Mouse (Mus musculus) limb, embryonic 10.5 days (tissue): ENCODE results near the gene Pla2g4f. TPM values are rescaled to one million over a fixed set of nuclear protein-coding genes. Genes with fewer than 3 reads are reported as not detected.

Experiments used
- DNase-seq: peaks from one replicate; pipeline ENCODE4 v3.0.0-alpha.2; 2017; ENCODE audit warnings: low spot score
- H3K27ac ChIP-seq: fragments of 300-500 bp; sonication (generic); 2 replicates; pipeline ENCODE4 v1.5.1; 2016; ENCODE audit warnings: mild to moderate bottlenecking
- H3K27me3 ChIP-seq: fragments of 300-500 bp; sonication (generic); 2 replicates; pipeline ENCODE4 v1.6.1; 2016; ENCODE audit warnings: low read depth, mild to moderate bottlenecking; ENCODE audit not compliant: poor library complexity, severe bottlenecking
- H3K36me3 ChIP-seq: fragments of 300-500 bp; sonication (generic); 2 replicates; pipeline ENCODE4 v1.6.1; 2016; ENCODE audit warnings: mild to moderate bottlenecking, moderate library complexity
- H3K4me1 ChIP-seq: fragments of 300-500 bp; sonication (generic); 2 replicates; pipeline ENCODE4 v1.6.1; 2016
- H3K4me3 ChIP-seq: fragments of 300-500 bp; sonication (generic); 2 replicates; pipeline ENCODE4 v1.5.1; 2016; ENCODE audit warnings: mild to moderate bottlenecking, moderate library complexity
- H3K9me3 ChIP-seq: fragments of 300-500 bp; sonication (generic); replicated peaks from 2 replicates; pipeline ENCODE4 v1.6.1; 2016; ENCODE audit warnings: mild to moderate bottlenecking
- WGBS: fragments of 180-500 bp; shearing (Covaris S2); methylation state at CpG from one replicate; pipeline ENCODE4 v1.1.7; 2016; 5-methylcytosine and 5-hydroxymethylcytosine counted together
- polyA plus RNA-seq: library from polyadenylated mRNA; unstranded; fragments of >200 nt; fragmentation: Nextera tagmentation; extraction: Ambion mirVana; gene quantifications from 2 replicates; pipeline ENCODE4 v1.2.1, GENCODE M21; 2016

Gene Pla2g4f
- not detected in 2 replicates for polyA plus RNA-seq

DNA sequence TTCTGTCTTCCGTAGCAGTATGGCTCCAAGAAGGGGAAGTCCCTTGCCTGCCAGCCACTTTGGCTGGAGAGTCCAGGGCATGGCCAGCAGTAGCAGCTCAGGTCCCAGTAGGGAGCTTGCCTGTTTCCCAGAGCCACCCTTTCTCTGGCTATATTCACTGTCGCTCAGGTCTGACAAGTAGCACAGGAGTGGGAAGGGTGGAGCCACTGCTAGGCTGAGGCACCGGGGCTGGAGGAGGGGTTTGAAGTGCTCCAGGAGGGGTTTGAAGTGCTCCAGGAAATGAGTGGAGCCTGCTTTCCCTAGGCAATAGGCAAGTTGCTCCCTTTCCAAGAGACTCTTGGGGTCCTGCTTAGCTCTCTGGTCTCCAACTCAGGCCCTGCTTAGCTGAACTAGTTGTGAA lies at the start of gene Pla2g4f:
TSS of gene Pla2g4f (minus strand) at position 190 of the 400 bp plus-strand sequence.
- Histone ChIP-seq H3K4me1 (no peaks in the 10 kb centered on the region), H3K4me3 (no peak within 1 kb of the TSS), H3K27me3 (no peaks in the 10 kb centered on the region), H3K36me3 (peaks cover 32% of the 10 kb centered on the region), H3K27ac (no peak within 1 kb of the TSS), H3K9me3 (no peaks in the 10 kb centered on the region)
- 39% methylated on average over 3 of the region's 3 CpGs for WGBS
- DNase-seq, result no peak

GRCm38 (mm10) chr2:120360425-120360824 lies 46.5 kb upstream of the Pla2g4f start:
- Histone ChIP-seq H3K4me1 (no peaks in the 10 kb centered on the region), H3K36me3 (peaks cover 81% of the 10 kb centered on the region)

GRCm38 (mm10) chr2:120352682-120353646 lies 39.0 kb upstream of the Pla2g4f start, which contains the start of gene Vps39:
TSS of gene Vps39 (minus strand) at chr2:120353137.
- no peaks in the 10 kb centered on the region for H3K27me3 ChIP-seq
- 12% methylated on average over 44 of the region's 44 CpGs for WGBS
- no peaks in the 10 kb centered on the region for H3K9me3 ChIP-seq
- peak within 1 kb of the TSS; percentile 85 for H3K27ac ChIP-seq
- H3K4me3 ChIP-seq, result peak within 1 kb of the TSS; percentile 94
- peak; percentile 90 for DNase-seq
- H3K4me1 ChIP-seq, result peaks cover 14% of the 10 kb centered on the region
- H3K36me3 ChIP-seq, result peaks cover 59% of the 10 kb centered on the region

More at GRCm38 (mm10) chr2:120360425-120360824, 46.5 kb upstream of the Pla2g4f start:
- no peak overlapping the region for H3K4me3 ChIP-seq
- H3K9me3 ChIP-seq, result no peaks in the 10 kb centered on the region
- no peak overlapping the region for H3K27ac ChIP-seq
- WGBS, result 92% methylated on average over 1 of the region's 1 CpGs
- no peak for DNase-seq
- no peaks in the 10 kb centered on the region for H3K27me3 ChIP-seq

- DNase-seq, result no peak
- 88% methylated on average over 5 of the region's 5 CpGs for WGBS
- Histone ChIP-seq H3K4me1 (peaks cover 14% of the 10 kb centered on the region), H3K27me3 (no peaks in the 10 kb centered on the region), H3K36me3 (peaks cover 58% of the 10 kb centered on the region), H3K4me3 (no peak overlapping the region), H3K27ac (no peak overlapping the region), H3K9me3 (no peaks in the 10 kb centered on the region)
Measured at GRCm38 (mm10) chr2:120351321-120351720, 37.4 kb upstream of the Pla2g4f start.

GRCm38 (mm10) chr2:120348120-120348519 lies 34.2 kb upstream of the Pla2g4f start:
- Histone ChIP-seq H3K4me3 (no peak overlapping the region), H3K27ac (no peak overlapping the region), H3K27me3 (no peaks in the 10 kb centered on the region), H3K36me3 (peaks cover 63% of the 10 kb centered on the region), H3K4me1 (peaks cover 14% of the 10 kb centered on the region), H3K9me3 (no peaks in the 10 kb centered on the region)
- DNase-seq, result no peak
- 84% methylated on average over 9 of the region's 9 CpGs for WGBS

DNA sequence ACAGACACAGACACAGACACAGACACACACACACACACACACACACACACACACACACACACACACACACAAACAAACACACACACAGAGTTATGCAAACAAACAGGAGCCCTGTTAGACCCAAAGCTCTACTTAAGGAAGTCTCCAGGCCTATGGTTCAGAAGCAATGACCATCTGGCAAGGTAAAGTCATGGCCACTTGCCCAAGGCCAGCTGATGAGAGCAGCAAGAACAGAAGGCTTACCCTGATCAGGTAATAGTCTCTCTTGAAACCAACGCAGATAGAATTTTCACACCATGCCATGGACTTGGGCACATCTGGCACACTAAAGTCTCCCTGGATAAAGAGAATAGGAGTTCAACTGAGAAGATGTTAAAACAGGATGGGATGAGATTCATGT lies 27.8 kb upstream of the Pla2g4f start:
- no peaks in the 10 kb centered on the region for H3K27me3 ChIP-seq
- H3K4me3 ChIP-seq, result no peak overlapping the region
- H3K4me1 ChIP-seq, result no peaks in the 10 kb centered on the region
- 96% methylated on average over 1 of the region's 1 CpGs for WGBS
- DNase-seq, result no peak
- no peak overlapping the region for H3K27ac ChIP-seq
- no peaks in the 10 kb centered on the region for H3K9me3 ChIP-seq
- peaks cover 91% of the 10 kb centered on the region for H3K36me3 ChIP-seq

DNA sequence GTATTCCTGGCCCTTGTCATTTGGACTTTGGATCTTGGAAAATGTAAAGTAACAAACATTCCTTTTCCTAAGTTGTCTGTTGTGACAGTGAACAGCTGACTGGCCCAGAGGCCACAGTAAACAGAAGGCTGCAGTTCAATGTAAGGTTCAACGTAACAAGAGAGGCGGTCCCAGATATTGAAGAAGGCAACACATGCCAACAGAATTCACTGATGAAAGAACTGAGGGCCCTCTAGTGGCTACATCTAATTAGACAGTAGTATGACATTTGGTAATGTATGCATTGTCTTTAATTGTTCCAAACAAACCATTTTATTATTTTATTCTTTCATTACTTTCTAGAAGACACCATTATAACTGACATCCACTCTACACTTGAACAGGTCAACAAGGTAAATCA lies 23.9 kb upstream of the Pla2g4f start:
- Histone ChIP-seq H3K36me3 (peaks cover 86% of the 10 kb centered on the region), H3K4me1 (no peaks in the 10 kb centered on the region), H3K27me3 (no peaks in the 10 kb centered on the region), H3K9me3 (no peaks in the 10 kb centered on the region), H3K4me3 (no peak overlapping the region), H3K27ac (no peak overlapping the region)
- 90% methylated on average over 2 of the region's 2 CpGs for WGBS
- DNase-seq, result no peak

GRCm38 (mm10) chr2:120331575-120331974 lies 17.6 kb upstream of the Pla2g4f start:
- Histone ChIP-seq H3K4me3 (no peak overlapping the region), H3K4me1 (no peaks in the 10 kb centered on the region), H3K36me3 (peaks cover 85% of the 10 kb centered on the region), H3K9me3 (no peaks in the 10 kb centered on the region), H3K27me3 (no peaks in the 10 kb centered on the region), H3K27ac (no peak overlapping the region)
- 94% methylated on average over 4 of the region's 4 CpGs for WGBS
- no peak for DNase-seq

GRCm38 (mm10) chr2:120315077-120315476 lies 1.1 kb upstream of the Pla2g4f start:
- whole genome bisulfite sequencing, result 75% methylated on average over 4 of the region's 4 CpGs
- no peak for DNase-seq
- H3K4me1 ChIP-seq, result no peaks in the 10 kb centered on the region

DNA sequence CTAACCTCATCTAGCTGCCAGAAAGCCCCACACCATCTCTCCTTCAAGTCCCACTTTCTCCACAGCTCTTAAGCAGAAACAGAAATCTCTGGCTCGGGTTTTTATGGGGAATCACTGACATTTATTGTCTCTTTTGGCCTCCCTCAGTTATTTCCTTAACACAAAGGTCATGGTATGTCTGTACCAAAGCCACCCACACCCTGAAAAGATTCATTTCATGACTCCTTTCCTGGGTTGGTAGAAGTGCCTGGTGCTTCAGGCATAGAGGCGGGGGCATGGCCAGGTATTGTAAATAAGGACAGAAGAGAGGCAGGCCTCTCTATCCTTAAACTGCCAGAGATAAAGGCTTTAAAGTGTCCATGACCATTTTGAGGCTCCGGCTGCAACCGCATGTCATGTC lies 522 bp upstream of the Pla2g4f start:
- WGBS, result 80% methylated on average over 4 of the region's 4 CpGs
- Histone ChIP-seq H3K4me3 (no peak overlapping the region), H3K4me1 (no peaks in the 10 kb centered on the region), H3K9me3 (no peaks in the 10 kb centered on the region), H3K36me3 (peaks cover 37% of the 10 kb centered on the region), H3K27ac (no peak overlapping the region), H3K27me3 (no peaks in the 10 kb centered on the region)
- no peak for DNase-seq

More at GRCm38 (mm10) chr2:120315077-120315476, 1.1 kb upstream of the Pla2g4f start:
- Histone ChIP-seq H3K36me3 (peaks cover 40% of the 10 kb centered on the region), H3K27ac (no peak overlapping the region), H3K9me3 (no peaks in the 10 kb centered on the region), H3K4me3 (no peak overlapping the region), H3K27me3 (no peaks in the 10 kb centered on the region)

GRCm38 (mm10) chr2:120312276-120312825 lies 1.6 kb downstream of the Pla2g4f start:
- H3K4me1 ChIP-seq, result no peaks in the 10 kb centered on the region
- H3K27ac ChIP-seq, result no peak overlapping the region
- H3K4me3 ChIP-seq, result no peak overlapping the region
- H3K27me3 ChIP-seq, result no peaks in the 10 kb centered on the region
- peaks cover 15% of the 10 kb centered on the region for H3K36me3 ChIP-seq
- 87% methylated on average over 7 of the region's 7 CpGs for WGBS
- no peak for DNase-seq
- no peaks in the 10 kb centered on the region for H3K9me3 ChIP-seq

DNA sequence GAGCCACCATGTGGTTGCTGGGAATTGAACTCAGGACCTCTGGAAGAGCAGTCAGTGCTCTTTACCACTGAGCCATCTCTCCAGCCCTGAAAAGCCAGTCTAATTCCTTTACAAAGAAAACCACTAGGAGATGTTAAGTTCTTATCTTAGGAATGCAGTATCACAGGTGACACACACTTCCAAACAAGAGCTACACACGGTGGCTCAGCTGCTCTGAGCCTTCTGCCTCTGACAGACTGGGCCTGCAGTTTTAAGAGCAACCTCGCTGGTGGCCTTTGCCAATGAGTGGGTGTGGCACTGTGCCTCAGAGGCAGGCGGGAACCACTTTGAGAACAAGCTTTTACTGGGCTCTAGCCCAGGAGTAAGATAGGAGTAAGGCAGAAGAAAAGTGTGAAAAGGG lies 9.9 kb downstream of the Pla2g4f start:
- no peak for DNase-seq
- no peaks in the 10 kb centered on the region for H3K4me1 ChIP-seq
- no peak overlapping the region for H3K4me3 ChIP-seq
- H3K36me3 ChIP-seq, result no peaks in the 10 kb centered on the region
- H3K27ac ChIP-seq, result no peak overlapping the region
- no peaks in the 10 kb centered on the region for H3K9me3 ChIP-seq
- H3K27me3 ChIP-seq, result no peaks in the 10 kb centered on the region
- WGBS, result 31% methylated on average over 3 of the region's 3 CpGs

DNA sequence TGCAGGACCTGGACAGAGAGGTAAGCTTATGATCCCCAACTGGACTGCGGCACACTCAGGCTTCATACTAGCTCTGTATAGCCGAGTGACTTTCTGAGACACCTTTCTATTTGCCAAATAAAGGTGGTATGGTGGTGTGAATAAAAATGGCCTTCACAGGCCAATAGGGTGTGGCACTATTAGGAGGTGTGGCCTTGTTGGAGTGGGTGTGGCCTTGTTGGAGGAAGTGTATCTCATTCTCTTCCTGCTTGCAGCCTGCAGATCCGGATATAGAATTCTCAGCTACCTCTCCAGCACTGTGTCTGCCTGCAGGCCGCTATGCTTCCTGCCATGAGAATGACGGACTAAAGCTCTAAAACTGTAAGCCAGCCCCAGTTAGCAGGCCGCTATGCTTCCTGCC lies 12.9 kb downstream of the Pla2g4f start:
- no peak for DNase-seq
- Histone ChIP-seq H3K9me3 (no peaks in the 10 kb centered on the region), H3K27ac (no peak overlapping the region), H3K27me3 (no peaks in the 10 kb centered on the region), H3K4me3 (no peak overlapping the region), H3K4me1 (no peaks in the 10 kb centered on the region), H3K36me3 (no peaks in the 10 kb centered on the region)
- WGBS, result 93% methylated on average over 6 of the region's 6 CpGs
